Mouse (Mus musculus) liver, adult 10 weeks (tissue): ENCODE results near the gene Gm21028. TPM values are rescaled to one million over a fixed set of nuclear protein-coding genes. Genes with fewer than 3 reads are reported as not detected.

ENCODE experiments used
- polyA plus RNA-seq: library from polyadenylated mRNA; stranded (reverse); fragments of 350-450 nt; fragmentation: Illumina TruSeq; extraction: RNeasy Lipid Tissue Mini Kit (QIAGEN cat#74804); gene quantifications from one replicate; pipeline ENCODE4 v1.2.3, GENCODE M21; 2014; ENCODE audit warnings: low read depth, low replicate concordance

Gm21028 gene
- not detected for polyA plus RNA-seq

DNA sequence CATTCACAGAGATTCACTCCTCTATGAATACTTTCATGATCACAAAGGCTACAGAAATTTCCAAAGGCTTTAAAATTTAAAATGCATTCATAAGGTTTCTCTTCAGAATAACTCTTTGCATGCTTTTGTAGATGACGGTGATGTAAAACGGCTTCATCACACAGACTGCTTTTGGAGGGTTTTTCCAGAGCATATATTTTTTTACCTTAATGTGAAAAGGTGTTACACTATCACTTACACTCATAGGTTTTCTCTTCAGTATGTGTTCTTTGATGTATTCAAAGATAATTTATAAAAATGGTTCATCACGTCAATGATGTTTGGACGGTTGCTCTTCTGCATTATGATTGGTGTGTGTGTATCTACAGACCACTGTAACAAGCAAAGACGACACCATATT lies at the start of gene Gm21028:
TSS of gene Gm21028 (minus strand) at position 101 of the 400 bp plus-strand sequence.

DNA sequence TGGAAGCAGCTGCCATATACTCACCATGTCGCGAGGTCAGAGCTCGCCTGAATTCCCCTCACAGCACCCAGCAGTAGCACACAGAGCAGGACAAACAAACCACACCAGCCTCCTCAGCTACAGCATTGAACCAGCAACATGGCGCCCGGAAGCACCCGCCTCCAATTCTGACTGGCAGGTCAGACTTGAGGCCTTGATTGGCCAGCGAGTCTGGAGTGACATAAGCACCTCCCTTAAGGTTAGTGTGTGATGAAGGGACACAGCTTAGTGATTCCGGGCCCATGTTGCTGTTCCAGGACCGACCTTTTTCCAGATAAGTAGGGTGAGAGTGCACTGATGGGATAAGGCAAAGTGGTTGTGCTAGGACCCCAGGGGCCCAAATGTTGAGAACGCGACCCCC lies 14.0 kb upstream of the Gm21028 start, which contains the start of gene Zfp977:
TSS of gene Zfp977 (minus strand) at position 135 of the 400 bp plus-strand sequence.

Other genes with a start within 250 kb of the Gm21028 start
- gene 4933421I07Rik, start 130.5 kb downstream of the Gm21028 start, polyA plus RNA-seq: not detected
- 14.5 TPM for gene Zfp141, start 72.8 kb downstream of the Gm21028 start, polyA plus RNA-seq
- gene Zfp977, start 14.0 kb upstream of the Gm21028 start, polyA plus RNA-seq: 4.1 TPM
- gene Zfp976, start 64.0 kb upstream of the Gm21028 start, polyA plus RNA-seq: 9.2 TPM
- gene Zfp975, start 114.2 kb upstream of the Gm21028 start, polyA plus RNA-seq: 12.6 TPM
- gene Gm17067, start 148.4 kb upstream of the Gm21028 start, polyA plus RNA-seq: not detected
- gene Vmn2r62, start 214.9 kb upstream of the Gm21028 start, polyA plus RNA-seq: not detected